Mouse (Mus musculus) intestine, embryonic 16.5 days (tissue): ENCODE results near the gene Nemp2. TPM values are rescaled to one million over a fixed set of nuclear protein-coding genes. Genes with fewer than 3 reads are reported as not detected.

ENCODE experiments used
- ATAC-seq: fragments of 200-750 bp; cut with Nextera tagmentation; 2 replicates; pipeline ENCODE4 v1.8.0; 2017; ENCODE audit warnings: moderate TSS enrichment, moderate library complexity
- H3K27ac ChIP-seq: fragments of 300-500 bp; sonication (generic); 2 replicates; pipeline ENCODE4 v1.5.1; 2014; ENCODE audit warnings: mild to moderate bottlenecking, low read length
- H3K27me3 ChIP-seq: fragments of 300-500 bp; sonication (generic); replicated peaks from 2 replicates; pipeline ENCODE4 v1.6.1; 2014; ENCODE audit warnings: low read length, control low read depth, mixed read lengths; ENCODE audit not compliant: control insufficient read depth, insufficient read depth
- H3K36me3 ChIP-seq: fragments of 300-500 bp; sonication (generic); 2 replicates; pipeline ENCODE4 v1.6.1; 2014; ENCODE audit warnings: low read length, control low read depth; ENCODE audit not compliant: control insufficient read depth, insufficient read depth
- H3K4me1 ChIP-seq: fragments of 300-500 bp; sonication (generic); 2 replicates; pipeline ENCODE4 v1.6.1; 2014; ENCODE audit warnings: low read length, control low read depth, mixed read lengths; ENCODE audit not compliant: control insufficient read depth, insufficient read depth
- H3K4me2 ChIP-seq: fragments of 300-500 bp; sonication (generic); 2 replicates; pipeline ENCODE4 v1.6.1; 2014; ENCODE audit warnings: low read depth, low read length, control low read depth
- H3K4me3 ChIP-seq: fragments of 300-500 bp; sonication (generic); 2 replicates; pipeline ENCODE4 v1.5.1; 2014; ENCODE audit warnings: mild to moderate bottlenecking, low read length
- H3K9ac ChIP-seq: fragments of 300-500 bp; sonication (generic); 2 replicates; pipeline ENCODE4 v1.6.1; 2014; ENCODE audit warnings: low read depth, low read length
- H3K9me3 ChIP-seq: fragments of 300-500 bp; sonication (generic); 2 replicates; pipeline ENCODE4 v1.6.1; 2016; ENCODE audit warnings: low read length, control low read depth; ENCODE audit not compliant: control insufficient read depth
- WGBS: fragments of 180-500 bp; shearing (Covaris S2); extraction: QIAGEN DNeasy Blood & Tissue Kit; methylation state at CpG from one replicate; pipeline ENCODE4 v1.1.7; 2014; 5-methylcytosine and 5-hydroxymethylcytosine counted together
- polyA plus RNA-seq: library from polyadenylated mRNA; unstranded; fragments of >200 nt; fragmentation: Nextera tagmentation; extraction: Ambion mirVana; gene quantifications from 2 replicates; pipeline ENCODE4 v1.2.1, GENCODE M21; 2015

Nemp2 gene
- polyA plus RNA-seq, 1 experiment from 2014 or later: 5.7 TPM

DNA sequence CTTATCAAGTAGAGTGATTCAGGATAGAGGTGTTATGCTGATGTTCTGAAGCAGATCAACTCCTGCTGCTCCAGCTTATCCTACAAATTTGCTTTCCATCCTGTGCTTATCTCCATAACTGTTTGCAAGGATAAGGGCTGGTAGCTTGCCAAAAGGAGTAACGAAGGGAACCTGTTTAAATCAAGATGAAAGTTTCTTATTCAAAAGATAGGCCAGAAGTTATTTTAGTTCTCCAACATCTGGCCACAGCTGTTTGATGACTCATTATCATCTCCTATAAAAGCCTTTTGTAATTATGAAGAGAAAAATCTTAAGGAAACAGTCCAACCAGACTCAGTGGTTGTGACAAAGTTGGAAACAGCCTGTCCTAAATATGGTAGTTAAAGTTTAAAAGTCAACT, 12.3 kb upstream of the Nemp2 start:
- 49% methylated on average over 1 of the region's 1 CpGs for WGBS
- no peak overlapping the region for H3K4me2 ChIP-seq
- H3K27ac ChIP-seq: no peak overlapping the region
- H3K4me1 ChIP-seq: no peaks in the 10 kb centered on the region
- no peaks in the 10 kb centered on the region for H3K27me3 ChIP-seq
- ATAC-seq: no peak
- H3K9me3 ChIP-seq: no peaks in the 10 kb centered on the region
- H3K36me3 ChIP-seq: no peaks in the 10 kb centered on the region
- no peak overlapping the region for H3K4me3 ChIP-seq
- H3K9ac ChIP-seq: no peak overlapping the region

DNA sequence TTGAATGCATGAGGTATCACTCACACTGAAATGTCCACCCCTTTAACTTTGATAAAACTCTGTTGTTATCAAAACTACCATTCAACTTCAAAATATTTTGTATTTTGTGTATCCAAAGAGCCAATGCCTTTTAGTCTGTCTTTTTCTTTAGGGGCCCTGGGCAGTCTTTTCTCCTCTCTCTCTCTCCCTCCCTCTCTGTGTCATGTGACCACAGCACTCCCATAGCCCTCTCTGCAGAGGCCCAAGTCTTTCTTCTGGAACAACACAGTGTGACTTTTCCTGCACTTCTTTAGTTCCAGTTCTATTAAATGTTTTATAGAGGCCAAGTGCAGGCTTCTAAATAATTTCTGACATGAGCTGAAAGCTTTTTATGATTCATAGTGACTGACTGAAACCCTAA, 10.1 kb upstream of the Nemp2 start:
- ATAC-seq: no peak
- H3K4me3 ChIP-seq: no peak overlapping the region
- no peaks in the 10 kb centered on the region for H3K9me3 ChIP-seq
- H3K4me2 ChIP-seq: no peak overlapping the region
- H3K36me3 ChIP-seq: no peaks in the 10 kb centered on the region
- H3K4me1 ChIP-seq: no peaks in the 10 kb centered on the region
- H3K9ac ChIP-seq: no peak overlapping the region
- H3K27ac ChIP-seq: no peak overlapping the region
- H3K27me3 ChIP-seq: no peaks in the 10 kb centered on the region

GRCm38 (mm10) chr1:52630937-52631299, 415 bp downstream of the Nemp2 start:
- H3K36me3 ChIP-seq: no peaks in the 10 kb centered on the region
- peak overlapping the region; percentile 67 for H3K4me2 ChIP-seq
- H3K27ac ChIP-seq: peak overlapping the region; percentile 83
- peaks cover 6% of the 10 kb centered on the region for H3K4me1 ChIP-seq
- H3K9me3 ChIP-seq: no peaks in the 10 kb centered on the region
- no peaks in the 10 kb centered on the region for H3K27me3 ChIP-seq
- peak overlapping the region; percentile 97 for H3K4me3 ChIP-seq
- H3K9ac ChIP-seq: peak overlapping the region; percentile 85
- WGBS: 0% methylated on average over 6 of the region's 6 CpGs
- ATAC-seq: peak; percentile 89

DNA sequence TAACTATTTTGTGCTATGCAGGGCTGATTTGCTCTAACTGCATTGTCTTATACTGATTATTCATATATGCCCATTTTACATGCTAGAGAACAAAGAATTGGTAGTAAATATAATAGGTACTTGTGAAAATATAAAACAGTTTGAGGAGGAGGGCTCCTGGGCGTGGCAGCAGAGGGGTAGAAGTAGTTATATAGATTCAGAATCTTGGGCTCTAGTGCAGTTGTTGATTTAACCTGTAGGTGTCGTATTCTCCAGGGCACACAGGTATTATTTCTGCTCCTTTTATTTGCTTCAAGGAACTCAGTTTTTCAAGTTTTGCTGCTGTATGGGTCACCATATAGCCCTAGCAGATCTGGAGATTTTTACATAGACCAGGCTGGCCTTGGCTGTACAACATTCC, 1.1 kb downstream of the Nemp2 start:
- Histone ChIP-seq H3K9ac (0 out of 2 replicates have a peak overlapping the region, but pooled peaks have one; percentile 85), H3K4me2 (peak overlapping the region; percentile 67), H3K36me3 (no peaks in the 10 kb centered on the region), H3K27me3 (no peaks in the 10 kb centered on the region), H3K4me3 (peak overlapping the region; percentile 97), H3K4me1 (peaks cover 6% of the 10 kb centered on the region), H3K27ac (no peak overlapping the region), H3K9me3 (no peaks in the 10 kb centered on the region)
- ATAC-seq: no peak
- WGBS: 61% methylated on average over 2 of the region's 2 CpGs

DNA sequence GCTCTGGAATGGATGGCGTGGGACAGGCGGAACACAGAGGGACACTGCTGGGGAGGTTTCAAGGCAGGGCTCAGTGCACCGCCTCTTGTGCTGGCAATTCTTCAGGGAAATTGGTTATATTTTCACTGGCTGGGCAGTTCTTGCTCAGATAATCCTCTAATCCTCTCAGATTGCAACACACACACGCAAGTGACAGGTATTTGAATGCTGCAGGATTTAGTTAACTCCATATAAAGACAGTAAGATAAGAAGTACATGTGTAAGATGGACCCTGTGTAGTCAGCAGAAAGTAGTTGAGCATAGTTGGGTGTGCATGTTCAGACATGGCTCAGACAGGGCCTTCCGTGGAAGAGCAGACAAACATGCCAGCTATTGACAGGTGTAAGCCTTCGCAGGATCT, 3.7 kb downstream of the Nemp2 start:
- no peak overlapping the region for H3K4me2 ChIP-seq
- H3K4me1 ChIP-seq: peaks cover 6% of the 10 kb centered on the region
- no peaks in the 10 kb centered on the region for H3K9me3 ChIP-seq
- no peak overlapping the region for H3K9ac ChIP-seq
- H3K36me3 ChIP-seq: 0 out of 2 replicates have a peak, but pooled peaks cover 2% of the 10 kb centered on the region
- WGBS: 89% methylated on average over 6 of the region's 6 CpGs
- no peak overlapping the region for H3K4me3 ChIP-seq
- no peaks in the 10 kb centered on the region for H3K27me3 ChIP-seq
- H3K27ac ChIP-seq: no peak overlapping the region
- ATAC-seq: no peak

- H3K4me2 ChIP-seq: no peak overlapping the region
- H3K4me3 ChIP-seq: no peak overlapping the region
- no peak overlapping the region for H3K27ac ChIP-seq
- no peaks in the 10 kb centered on the region for H3K9me3 ChIP-seq
- H3K36me3 ChIP-seq: 0 out of 2 replicates have a peak, but pooled peaks cover 2% of the 10 kb centered on the region
- ATAC-seq: no peak
- H3K4me1 ChIP-seq: peaks cover 6% of the 10 kb centered on the region
- WGBS: 91% methylated on average over 3 of the region's 3 CpGs
- H3K27me3 ChIP-seq: no peaks in the 10 kb centered on the region
- H3K9ac ChIP-seq: no peak overlapping the region
Measured at GRCm38 (mm10) chr1:52635932-52636331, 5.4 kb downstream of the Nemp2 start.

GRCm38 (mm10) chr1:52638101-52638500, 7.6 kb downstream of the Nemp2 start:
- no peaks in the 10 kb centered on the region for H3K4me1 ChIP-seq
- H3K27me3 ChIP-seq: no peaks in the 10 kb centered on the region
- 0 out of 2 replicates have a peak, but pooled peaks cover 2% of the 10 kb centered on the region for H3K36me3 ChIP-seq
- H3K9ac ChIP-seq: no peak overlapping the region
- H3K9me3 ChIP-seq: no peaks in the 10 kb centered on the region
- H3K4me2 ChIP-seq: no peak overlapping the region
- H3K27ac ChIP-seq: no peak overlapping the region
- WGBS: 92% methylated on average over 2 of the region's 2 CpGs
- ATAC-seq: no peak
- H3K4me3 ChIP-seq: no peak overlapping the region

GRCm38 (mm10) chr1:52639090-52639489, 8.6 kb downstream of the Nemp2 start:
- H3K27me3 ChIP-seq: no peaks in the 10 kb centered on the region
- H3K4me2 ChIP-seq: no peak overlapping the region
- H3K4me1 ChIP-seq: no peaks in the 10 kb centered on the region
- 91% methylated on average over 7 of the region's 7 CpGs for WGBS
- H3K9me3 ChIP-seq: no peaks in the 10 kb centered on the region
- H3K36me3 ChIP-seq: 0 out of 2 replicates have a peak, but pooled peaks cover 2% of the 10 kb centered on the region
- H3K4me3 ChIP-seq: no peak overlapping the region
- no peak overlapping the region for H3K9ac ChIP-seq
- no peak overlapping the region for H3K27ac ChIP-seq
- no peak for ATAC-seq

DNA sequence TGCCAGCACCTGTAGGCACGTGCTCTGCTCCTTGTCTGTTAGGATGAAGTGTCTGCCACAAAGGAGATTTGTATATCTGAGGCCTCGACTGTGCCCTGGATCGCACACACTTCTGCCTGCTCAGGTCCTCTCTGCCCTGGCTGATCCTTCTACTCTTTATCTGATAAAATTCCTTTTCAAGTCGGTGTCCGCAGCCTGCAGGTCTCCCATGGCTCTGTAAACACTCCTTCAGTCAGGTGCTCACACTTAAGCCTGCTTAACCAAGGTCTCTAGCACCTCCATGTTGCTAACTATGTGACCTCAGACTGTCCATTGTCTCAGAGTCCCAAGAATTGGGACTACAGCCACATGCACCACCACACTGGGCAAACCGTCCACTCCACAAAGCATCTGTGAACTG, 9.8 kb downstream of the Nemp2 start:
- Histone ChIP-seq H3K36me3 (0 out of 2 replicates have a peak, but pooled peaks cover 2% of the 10 kb centered on the region), H3K4me1 (no peaks in the 10 kb centered on the region), H3K4me3 (no peak overlapping the region), H3K9me3 (no peaks in the 10 kb centered on the region), H3K27me3 (no peaks in the 10 kb centered on the region), H3K9ac (no peak overlapping the region), H3K27ac (no peak overlapping the region), H3K4me2 (no peak overlapping the region)
- no peak for ATAC-seq
- WGBS: 61% methylated on average over 6 of the region's 6 CpGs

GRCm38 (mm10) chr1:52640736-52641135, 10.2 kb downstream of the Nemp2 start:
- Histone ChIP-seq H3K9me3 (no peaks in the 10 kb centered on the region), H3K4me1 (no peaks in the 10 kb centered on the region), H3K36me3 (0 out of 2 replicates have a peak, but pooled peaks cover 2% of the 10 kb centered on the region), H3K27me3 (no peaks in the 10 kb centered on the region), H3K9ac (no peak overlapping the region), H3K4me2 (no peak overlapping the region), H3K4me3 (no peak overlapping the region), H3K27ac (no peak overlapping the region)
- ATAC-seq: no peak
- 85% methylated on average over 4 of the region's 4 CpGs for WGBS
